Mouse (Mus musculus) CH12.LX (cell line): ENCODE results near the gene Olfr1373.

Experiments used
- CHD1 ChIP-seq: IDR thresholded peaks from 2 replicates; pipeline ENCODE4 v1.6.1; 2012; ENCODE audit warnings: low read depth, low read length, improper control_type of control experiment, inconsistent platforms
- CTCF ChIP-seq, 2 experiments: IDR thresholded peaks in 1 of 2; conservative IDR thresholded peaks in 1 of 2; 2 replicates each; pipeline ENCODE4 v1.5.1; 2011 to 2012; ENCODE audit warnings: low read depth in 2 of 2, low read length in 2 of 2, improper control_type of control experiment in 1 of 2, inconsistent platforms in 1 of 2, mild to moderate bottlenecking in 1 of 2, moderate library complexity in 1 of 2
- E2F4 ChIP-seq: IDR thresholded peaks from 2 replicates; pipeline ENCODE4 v1.6.1; 2011; ENCODE audit warnings: low read depth, low read length, improper control_type of control experiment; ENCODE audit not compliant: insufficient replicate concordance
- EP300 ChIP-seq: IDR thresholded peaks from 2 replicates; pipeline ENCODE4 v1.6.1; 2011; ENCODE audit warnings: low read length, improper control_type of control experiment
- KAT2A ChIP-seq: IDR thresholded peaks from 2 replicates; pipeline ENCODE4 v1.6.1; 2012; ENCODE audit warnings: low read length, improper control_type of control experiment, inconsistent platforms; ENCODE audit not compliant: insufficient replicate concordance
- NRF1 ChIP-seq: IDR thresholded peaks from 2 replicates; pipeline ENCODE4 v1.6.1; 2014; ENCODE audit warnings: low read depth, mild to moderate bottlenecking, inconsistent platforms, low read length, improper control_type of control experiment, moderate library complexity
- POLR2A ChIP-seq: IDR thresholded peaks from 2 replicates; pipeline ENCODE4 v1.6.1; 2011; ENCODE audit warnings: low read depth, mild to moderate bottlenecking, improper control_type of control experiment, low read length
- RAD21 ChIP-seq: IDR thresholded peaks from 2 replicates; pipeline ENCODE4 v1.6.1; 2011; ENCODE audit warnings: low read depth, mild to moderate bottlenecking, low read length, improper control_type of control experiment, moderate library complexity
- SMC3 ChIP-seq: IDR thresholded peaks from 2 replicates; pipeline ENCODE4 v1.6.1; 2011; ENCODE audit warnings: low read depth, low read length, improper control_type of control experiment
- TBP ChIP-seq: conservative IDR thresholded peaks from 2 replicates; pipeline ENCODE4 v1.6.1; 2011; ENCODE audit warnings: low read depth, low read length, improper control_type of control experiment

DNA sequence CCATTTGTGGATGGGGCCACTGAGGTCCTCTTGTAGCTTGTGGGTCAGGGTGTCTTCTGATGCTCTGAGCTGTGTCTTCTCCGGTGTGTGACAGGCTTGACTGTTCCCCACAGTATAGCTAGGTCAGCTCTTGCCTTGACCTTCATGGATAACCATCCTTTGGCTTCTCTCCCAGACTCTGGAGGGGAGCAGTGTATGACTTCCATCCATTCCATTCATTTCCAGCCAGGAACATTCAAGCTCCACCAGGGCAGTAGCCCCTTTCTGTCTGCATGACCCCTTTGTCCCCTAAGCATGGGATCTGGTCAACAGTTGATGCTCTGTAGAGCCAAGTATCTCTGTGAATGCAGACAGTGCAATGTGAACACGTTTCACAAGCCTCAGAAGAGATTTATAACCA lies 47.7 kb downstream of the Olfr1373 start:
- TF ChIP-seq SMC3 (no peak), POLR2A (no peak), E2F4 (no peak), EP300 (no peak), CHD1 (no peak), TBP (no peak), NRF1 (no peak), KAT2A (no peak), CTCF (conservative IDR thresholded peaks at IDR 0.05 in 1 of 2, IDR thresholded peaks at IDR 0.05 in 1 of 2; ENCODE audit: low read depth in 2 of 2, low read length in 2 of 2) (no peak), RAD21 (no peak)
